Mouse (Mus musculus): ENCODE data around the gene Cyp2c70. TPM values are rescaled to one million over a fixed set of nuclear protein-coding genes. Genes with fewer than 3 reads are reported as not detected.
A peak's percentile ranks its signal among the peaks of the same experiment; 100 is the strongest.
"Not testable (repeated sequence)": the region's sequence is repeated elsewhere in the genome, so short reads cannot be mapped to it uniquely, and the experiment has no call there.

Cyp2c70 gene
- polyA plus RNA-seq, 1 experiment from 2014 or later, result not detected

- H3K9me3 ChIP-seq (replicated peaks; ENCODE audit: control insufficient read depth, low read length, poor library complexity, severe bottlenecking); H3K27me3 ChIP-seq (ENCODE audit: control insufficient read depth, insufficient read depth, low read depth, low read length); H3K4me1 ChIP-seq (ENCODE audit: control insufficient read depth, insufficient read depth, low read length); H3K9ac ChIP-seq (ENCODE audit: low read depth, low read length); H3K36me3 ChIP-seq (ENCODE audit: control insufficient read depth, insufficient read depth, low read length); H3K27ac ChIP-seq (ENCODE audit: low read length); H3K4me2 ChIP-seq (ENCODE audit: low read length); H3K4me3 ChIP-seq (ENCODE audit: low read depth, low read length): not testable (repeated sequence)
- WGBS, result 23% methylated on average over 4 of the region's 4 CpGs
- ATAC-seq, result peak; percentile 56; the same call in 1 of the 2 replicates
Observed at GRCm38 (mm10) chr19:40202947-40203346, 15.8 kb upstream of the Cyp2c70 start.

GRCm38 (mm10) chr19:40190596-40190995 lies 3.5 kb upstream of the Cyp2c70 start:
- no peak overlapping the region for H3K4me3 ChIP-seq (ENCODE audit: low read depth, low read length)
- no peaks in the 10 kb centered on the region for H3K27me3 ChIP-seq (ENCODE audit: control insufficient read depth, insufficient read depth, low read depth, low read length)
- H3K9ac ChIP-seq (ENCODE audit: low read depth, low read length), result no peak overlapping the region
- no peak overlapping the region for H3K27ac ChIP-seq (ENCODE audit: low read length)
- H3K36me3 ChIP-seq (ENCODE audit: control insufficient read depth, insufficient read depth, low read length), result no peaks in the 10 kb centered on the region
- WGBS, result 94% methylated on average over 10 of the region's 10 CpGs
- H3K4me1 ChIP-seq (ENCODE audit: control insufficient read depth, insufficient read depth, low read length), result no peaks in the 10 kb centered on the region
- no peak for ATAC-seq
- no peaks in the 10 kb centered on the region for H3K9me3 ChIP-seq (replicated peaks; ENCODE audit: control insufficient read depth, low read length, poor library complexity, severe bottlenecking)
- H3K4me2 ChIP-seq (ENCODE audit: low read length), result no peak overlapping the region

GRCm38 (mm10) chr19:40183600-40183999 lies 3.5 kb downstream of the Cyp2c70 start:
- 94% methylated on average over 5 of the region's 5 CpGs for WGBS
- H3K4me1 ChIP-seq (ENCODE audit: control insufficient read depth, insufficient read depth, low read length), result no peaks in the 10 kb centered on the region
- no peak overlapping the region for H3K9ac ChIP-seq (ENCODE audit: low read depth, low read length)
- H3K9me3 ChIP-seq (replicated peaks; ENCODE audit: control insufficient read depth, low read length, poor library complexity, severe bottlenecking), result no peaks in the 10 kb centered on the region
- H3K4me3 ChIP-seq (ENCODE audit: low read depth, low read length), result no peak overlapping the region
- no peak overlapping the region for H3K27ac ChIP-seq (ENCODE audit: low read length)
- H3K27me3 ChIP-seq (ENCODE audit: control insufficient read depth, insufficient read depth, low read depth, low read length), result no peaks in the 10 kb centered on the region
- ATAC-seq, result no peak
- H3K4me2 ChIP-seq (ENCODE audit: low read length), result no peak overlapping the region
- H3K36me3 ChIP-seq (ENCODE audit: control insufficient read depth, insufficient read depth, low read length), result no peaks in the 10 kb centered on the region

- no peak overlapping the region for H3K4me3 ChIP-seq (ENCODE audit: low read depth, low read length)
- H3K4me1 ChIP-seq (ENCODE audit: control insufficient read depth, insufficient read depth, low read length), result no peaks in the 10 kb centered on the region
- H3K27me3 ChIP-seq (ENCODE audit: control insufficient read depth, insufficient read depth, low read depth, low read length), result no peaks in the 10 kb centered on the region
- H3K27ac ChIP-seq (ENCODE audit: low read length), result no peak overlapping the region
- no peak overlapping the region for H3K9ac ChIP-seq (ENCODE audit: low read depth, low read length)
- ATAC-seq, result no peak
- no peak overlapping the region for H3K4me2 ChIP-seq (ENCODE audit: low read length)
- 89% methylated on average over 4 of the region's 4 CpGs for WGBS
- no peaks in the 10 kb centered on the region for H3K36me3 ChIP-seq (ENCODE audit: control insufficient read depth, insufficient read depth, low read length)
- H3K9me3 ChIP-seq (replicated peaks; ENCODE audit: control insufficient read depth, low read length, poor library complexity, severe bottlenecking), result no peaks in the 10 kb centered on the region
Observed at GRCm38 (mm10) chr19:40178311-40178710, 8.8 kb downstream of the Cyp2c70 start.

GRCm38 (mm10) chr19:40168391-40168790 lies 18.7 kb downstream of the Cyp2c70 start:
- WGBS, result 84% methylated on average over 4 of the region's 4 CpGs
- not testable (repeated sequence) for ATAC-seq; H3K27me3 ChIP-seq (ENCODE audit: control insufficient read depth, insufficient read depth, low read depth, low read length); H3K27ac ChIP-seq (ENCODE audit: low read length); H3K9ac ChIP-seq (ENCODE audit: low read depth, low read length); H3K4me2 ChIP-seq (ENCODE audit: low read length); H3K4me1 ChIP-seq (ENCODE audit: control insufficient read depth, insufficient read depth, low read length); H3K36me3 ChIP-seq (ENCODE audit: control insufficient read depth, insufficient read depth, low read length); H3K9me3 ChIP-seq (replicated peaks; ENCODE audit: control insufficient read depth, low read length, poor library complexity, severe bottlenecking); H3K4me3 ChIP-seq (ENCODE audit: low read depth, low read length)

- not testable (repeated sequence) for H3K36me3 ChIP-seq (ENCODE audit: control insufficient read depth, insufficient read depth, low read length); ATAC-seq; H3K27me3 ChIP-seq (ENCODE audit: control insufficient read depth, insufficient read depth, low read depth, low read length); H3K4me3 ChIP-seq (ENCODE audit: low read depth, low read length); H3K4me2 ChIP-seq (ENCODE audit: low read length); H3K9ac ChIP-seq (ENCODE audit: low read depth, low read length); H3K4me1 ChIP-seq (ENCODE audit: control insufficient read depth, insufficient read depth, low read length); H3K27ac ChIP-seq (ENCODE audit: low read length); H3K9me3 ChIP-seq (replicated peaks; ENCODE audit: control insufficient read depth, low read length, poor library complexity, severe bottlenecking)
- WGBS, result 24% methylated on average over 2 of the region's 2 CpGs
Observed at GRCm38 (mm10) chr19:40126996-40127395, 60.1 kb downstream of the Cyp2c70 start.

- ATAC-seq; H3K27ac ChIP-seq (ENCODE audit: low read length); H3K36me3 ChIP-seq (ENCODE audit: control insufficient read depth, insufficient read depth, low read length); H3K4me2 ChIP-seq (ENCODE audit: low read length); H3K9me3 ChIP-seq (replicated peaks; ENCODE audit: control insufficient read depth, low read length, poor library complexity, severe bottlenecking); H3K4me1 ChIP-seq (ENCODE audit: control insufficient read depth, insufficient read depth, low read length); H3K9ac ChIP-seq (ENCODE audit: low read depth, low read length); H3K27me3 ChIP-seq (ENCODE audit: control insufficient read depth, insufficient read depth, low read depth, low read length); H3K4me3 ChIP-seq (ENCODE audit: low read depth, low read length): not testable (repeated sequence)
- WGBS, result 88% methylated on average over 3 of the region's 3 CpGs
Observed at GRCm38 (mm10) chr19:40125165-40125564, 62.0 kb downstream of the Cyp2c70 start.

- not testable (repeated sequence) for H3K27ac ChIP-seq (ENCODE audit: low read length); H3K9ac ChIP-seq (ENCODE audit: low read depth, low read length); H3K36me3 ChIP-seq (ENCODE audit: control insufficient read depth, insufficient read depth, low read length); ATAC-seq; H3K4me3 ChIP-seq (ENCODE audit: low read depth, low read length); H3K9me3 ChIP-seq (replicated peaks; ENCODE audit: control insufficient read depth, low read length, poor library complexity, severe bottlenecking); H3K27me3 ChIP-seq (ENCODE audit: control insufficient read depth, insufficient read depth, low read depth, low read length); H3K4me1 ChIP-seq (ENCODE audit: control insufficient read depth, insufficient read depth, low read length); H3K4me2 ChIP-seq (ENCODE audit: low read length)
- 82% methylated on average over 13 of the region's 13 CpGs for WGBS
Observed at GRCm38 (mm10) chr19:40119624-40120023, 67.5 kb downstream of the Cyp2c70 start.

Measured in midbrain, embryonic 16.5 days (tissue).